ENCODE assay signal across 19 mouse cellular contexts in genomic region chr8:93976446-93977211, GRCm38 (mm10). TPM values are rescaled to one million over a fixed set of nuclear protein-coding genes. Genes with fewer than 3 reads are reported as not detected.
A peak's percentile ranks its signal among the peaks of the same experiment; 100 is the strongest.
DNase-seq lines count a peak whose midpoint lies in the region; ATAC-seq and TF ChIP-seq lines count a peak whose summit lies in the region.
"Had no signal": no experiment of that assay in that cellular context is flagged by ENCODE, and none has a peak within 500 bp of the region (broad histone marks: within the 10 kb centered on the region; RNA-seq: fewer than 3 reads in every experiment).

No protein-coding gene starts in this region.

- H3K9me3 ChIP-seq in stomach, postnatal 0 days (ENCODE audit: control insufficient read depth, low read length), result no peaks in the 10 kb centered on the region
- H3K9me3 ChIP-seq: embryonic facial prominence, embryonic 10.5 days; hindbrain, embryonic 15.5 days; limb, embryonic 15.5 days; neural tube, embryonic 12.5 days had no signal

- no peaks in the 10 kb centered on the region for H3K27me3 ChIP-seq in stomach, postnatal 0 days (ENCODE audit: control insufficient read depth, insufficient read depth, low read length)
- H3K27me3 ChIP-seq: hindbrain, embryonic 15.5 days; limb, embryonic 15.5 days; neural tube, embryonic 12.5 days; Patski had no signal

- TF ChIP-seq EP300 in stomach, postnatal 0 days (optimal IDR thresholded peaks at IDR 0.05), result no peak

- H3K36me3 ChIP-seq in stomach, postnatal 0 days (ENCODE audit: control insufficient read depth, insufficient read depth, low read length), result peaks cover 44% of the 10 kb centered on the region

- H3K9ac ChIP-seq in stomach, postnatal 0 days (ENCODE audit: low read length), result no peak overlapping the region
- H3K9ac ChIP-seq: hindbrain, embryonic 15.5 days; limb, embryonic 15.5 days; neural tube, embryonic 12.5 days had no signal

- no peaks in the 10 kb centered on the region for H3K4me1 ChIP-seq in stomach, postnatal 0 days (replicated peaks; ENCODE audit: control insufficient read depth, insufficient read depth)
- H3K4me1 ChIP-seq: embryonic facial prominence, embryonic 10.5 days; hindbrain, embryonic 15.5 days; limb, embryonic 15.5 days; neural tube, embryonic 12.5 days had no signal

- no peak overlapping the region for H3K4me2 ChIP-seq in stomach, postnatal 0 days (replicated peaks; ENCODE audit: low read depth)
- H3K4me2 ChIP-seq: hindbrain, embryonic 15.5 days; limb, embryonic 15.5 days; neural tube, embryonic 12.5 days had no signal

- no peak overlapping the region for H3K4me3 ChIP-seq in layer of hippocampus, adult 2 months
- no peak overlapping the region for H3K4me3 ChIP-seq in stomach, postnatal 0 days (ENCODE audit: low read depth, low read length)
- H3K4me3 ChIP-seq: embryonic facial prominence, embryonic 10.5 days; hindbrain, embryonic 15.5 days; limb, embryonic 15.5 days; neural tube, embryonic 12.5 days had no signal

- DNase-seq in heart, adult 11 months, result peak; percentile 68
- no peak for DNase-seq in heart, postnatal 25 days (ENCODE audit: low spot score)
- DNase-seq in layer of hippocampus, adult 2 months (ENCODE audit: low spot score in 2 of 2), result no peak
- no peak for DNase-seq in layer of hippocampus, adult 8-10 months (ENCODE audit: low spot score in 2 of 2)
- peak; percentile 2 for DNase-seq in thymus, postnatal 4 days
- no peak for DNase-seq in thymus, postnatal 10 days (ENCODE audit: low spot score in 2 of 2)
- DNase-seq in stomach, postnatal 0 days (ENCODE audit: low spot score), result peak; percentile 15
- no peak for DNase-seq in spleen, adult 18-20 months
- DNase-seq: adrenal gland, postnatal 36 days; kidney, adult 2 months; lung, postnatal 14 days; right cerebral cortex, postnatal 25 days had no signal

- ATAC-seq in stomach, postnatal 0 days (ENCODE audit: low FRiP score, low TSS enrichment), result no peak
- ATAC-seq: activated CD4-positive, CD25-positive, alpha-beta regulatory T cell, adult 4 months; forebrain, embryonic 14.5 days; Patski had no signal

- 91% methylated on average over 6 of the region's 6 CpGs for WGBS in stomach, postnatal 0 days

- no peak overlapping the region for H3K27ac ChIP-seq in layer of hippocampus, adult 2 months
- H3K27ac ChIP-seq in stomach, postnatal 0 days (replicated peaks), result no peak overlapping the region
- H3K27ac ChIP-seq: embryonic facial prominence, embryonic 10.5 days; hindbrain, embryonic 15.5 days; limb, embryonic 15.5 days; neural tube, embryonic 12.5 days had no signal

- TF ChIP-seq CTCF in layer of hippocampus, adult 2 months (conservative IDR thresholded peaks at IDR 0.05), result peak; percentile 64
- TF ChIP-seq CTCF in stomach, postnatal 0 days (IDR thresholded peaks at IDR 0.05; ENCODE audit: low read depth), result peak; percentile 42

- intact Hi-C loops in heart, postnatal 25 days (cut with DNase I), result no loop called here

RNA-seq across cellular contexts. Expression of gene Amfr, which starts 36.0 kb away (rescaled TPM):
- 100 to 1,000 TPM; 112 to 121 TPM for total RNA-seq in heart, postnatal 25 days (2021)
- total RNA-seq in layer of hippocampus, adult 2 months (2021), result 100 to 1,000 TPM; 122 to 128 TPM
- total RNA-seq in layer of hippocampus, adult 8-10 months (2022), result 100 to 1,000 TPM; 126 to 136 (median 132) TPM
- 42.6 and 46.5 TPM in 2 replicates for polyA plus RNA-seq in stomach, postnatal 0 days (2015; fragmentation: Nextera tagmentation; extraction: Ambion mirVana)

Comparison
In these comparisons a context has a peak if more than half of its experiments do, and no peak if none do; other contexts are left out.
1. DNase-seq: peak in heart, adult 11 months (single experiment), thymus, postnatal 4 days (single experiment) and stomach, postnatal 0 days (single experiment); none in heart, postnatal 25 days (single experiment), layer of hippocampus, adult 2 months (0 of 2), layer of hippocampus, adult 8-10 months (0 of 2), thymus, postnatal 10 days (0 of 2) and spleen, adult 18-20 months (0 of 2).